Mouse (Mus musculus) gastrocnemius, postnatal 14 days (tissue): ENCODE results near the gene Dcun1d1. TPM values are rescaled to one million over a fixed set of nuclear protein-coding genes. Genes with fewer than 3 reads are reported as not detected.

Experiments
- DNase-seq: peaks from one replicate; pipeline ENCODE4 v3.0.0; 2021; ENCODE audit warnings: mixed read lengths
- intact Hi-C: fragments of 180-260 bp; cut with DNase I; formaldehyde crosslinking; loops from one replicate; pipeline ENCODE4 v1.15.1; 2025; ENCODE audit warnings: low total_unique reads
- long read RNA-seq, 2 experiments: library from polyadenylated mRNA; stranded (forward); transcript quantifications; one replicate each; pipeline ENCODE4 v2.0.0; 2021
- total RNA-seq, 2 experiments: library from RNA; stranded (reverse); gene quantifications; 2 replicates each; pipeline ENCODE4 v1.2.3; 2021

The Dcun1d1 gene
- total RNA-seq, result 10 to 100 TPM; 65.8 to 79.6 TPM
- long read RNA-seq, experiment 1, full-length matches to known transcripts, result 8 of 17 reads
- long read RNA-seq, experiment 1, partial matches to known transcripts, result 5 of 17 reads
- long read RNA-seq, experiment 1, other reads (novel, unspliced or antisense), result 4 of 17 reads
- long read RNA-seq, experiment 2, full-length matches to known transcripts, result 25 of 33 reads
- long read RNA-seq, experiment 2, partial matches to known transcripts, result 3 of 33 reads
- long read RNA-seq, experiment 2, other reads (novel, unspliced or antisense), result 5 of 33 reads

DNA sequence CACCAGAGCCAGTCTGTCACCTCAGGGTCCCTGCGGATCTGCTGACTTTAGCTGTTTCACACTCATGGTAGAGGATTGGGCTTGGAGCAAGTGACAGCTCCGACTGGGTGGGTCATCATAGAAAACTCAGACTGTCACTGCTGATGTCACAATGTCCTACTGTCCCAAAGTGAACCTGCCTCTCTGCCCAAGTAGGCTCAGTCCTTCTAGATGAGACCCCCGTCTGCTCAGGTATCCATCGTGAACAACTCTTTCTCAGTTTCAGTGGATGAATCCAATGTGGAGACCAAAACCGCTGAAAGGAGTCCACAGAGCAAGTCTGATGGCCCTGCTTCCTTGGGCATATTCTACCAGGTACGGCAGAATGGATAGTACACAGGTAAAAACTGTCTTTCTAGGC lies at the start of gene Dcun1d1:
Dcun1d1 (minus strand) TSS at position 101 of the 400 bp plus-strand sequence.
- intact Hi-C loops, result no loop called here
- no peak for DNase-seq

DNA sequence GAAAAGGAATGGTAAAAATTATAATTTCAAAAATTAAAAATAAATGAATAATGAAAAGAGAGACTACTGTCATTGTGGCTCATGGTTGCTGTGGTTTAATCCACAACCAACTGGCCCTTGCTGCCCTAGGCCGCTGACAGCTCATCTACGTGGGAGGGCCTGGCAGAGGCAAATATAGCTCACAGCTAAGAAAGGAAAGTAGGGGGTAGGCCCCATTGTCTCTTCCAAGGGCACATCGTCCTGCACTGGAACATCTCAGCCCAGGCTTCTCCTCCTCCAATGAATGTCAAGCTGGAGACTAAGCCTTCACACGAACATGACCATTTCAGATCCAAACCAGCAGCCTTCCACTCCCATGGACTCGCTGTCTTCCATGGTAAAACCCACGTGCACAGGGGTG lies 49.0 kb upstream of the Dcun1d1 start:
- intact Hi-C loops, result no loop called here
- no peak for DNase-seq

DNA sequence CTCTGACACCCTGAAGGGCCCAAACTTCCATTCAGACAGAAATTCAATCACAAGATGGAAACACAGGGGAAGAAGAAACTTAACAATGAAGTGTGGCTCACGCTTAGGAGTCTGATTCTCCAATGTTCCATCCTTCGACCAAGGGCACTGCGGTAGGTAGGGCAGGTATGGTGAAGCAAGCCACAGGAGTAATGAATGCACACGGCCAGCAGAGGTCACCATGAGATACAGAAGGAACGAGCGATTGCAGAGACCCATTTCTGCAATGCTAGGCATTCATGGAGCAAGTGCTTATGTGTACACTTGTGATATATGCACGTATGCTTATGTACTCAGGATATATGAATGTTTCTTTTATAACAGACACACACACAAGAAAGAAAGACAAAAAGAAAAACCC lies 36.3 kb upstream of the Dcun1d1 start:
- intact Hi-C loops, result loop anchor here (10.0 kb wide), 1 partner anchor 279 kb away; no protein-coding TSS in a partner anchor
- no peak for DNase-seq

DNA sequence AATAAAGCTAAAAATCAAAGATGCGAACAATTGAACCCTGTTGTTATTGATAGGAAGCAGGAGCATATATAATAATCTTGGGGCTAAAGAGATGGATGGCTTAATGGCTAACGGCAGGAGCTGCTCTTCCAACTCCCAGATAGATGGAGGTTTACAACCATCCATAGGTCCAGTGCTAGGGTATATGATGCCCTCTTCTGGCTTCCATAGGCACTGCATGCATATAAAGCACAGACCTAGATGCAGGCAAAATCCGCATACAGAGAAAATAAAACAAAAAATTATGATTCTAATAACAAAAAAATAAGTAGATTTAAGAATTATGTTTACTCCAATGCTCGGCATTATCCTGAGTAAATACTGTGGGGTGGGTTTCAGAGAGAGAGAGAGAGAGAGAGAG lies 35.7 kb upstream of the Dcun1d1 start:
- intact Hi-C loops, result loop anchor here (10.0 kb wide), 1 partner anchor 278 kb away; no protein-coding TSS in a partner anchor
- no peak for DNase-seq

DNA sequence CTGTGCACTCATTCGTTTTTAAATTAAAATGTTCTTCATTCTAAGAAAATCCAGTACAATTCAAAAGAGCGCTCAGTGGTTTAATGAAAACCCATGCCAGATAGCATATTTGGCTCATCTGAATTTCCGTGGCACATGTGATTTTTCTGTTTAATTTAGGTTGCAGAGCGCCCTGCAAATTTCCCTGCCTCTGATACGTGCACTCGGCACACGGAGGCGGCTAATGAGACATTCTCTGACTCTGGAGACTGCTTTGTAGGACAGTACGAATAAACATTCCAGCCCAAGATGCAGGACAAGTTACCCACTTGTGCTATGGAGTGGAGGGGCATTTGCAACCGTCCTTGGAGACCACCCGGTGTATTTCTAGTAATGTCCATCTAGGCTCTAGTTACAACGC lies 33.9 kb upstream of the Dcun1d1 start:
- intact Hi-C loops, result loop anchor here (10.0 kb wide), 1 partner anchor 276 kb away; no protein-coding TSS in a partner anchor
- no peak for DNase-seq

DNA sequence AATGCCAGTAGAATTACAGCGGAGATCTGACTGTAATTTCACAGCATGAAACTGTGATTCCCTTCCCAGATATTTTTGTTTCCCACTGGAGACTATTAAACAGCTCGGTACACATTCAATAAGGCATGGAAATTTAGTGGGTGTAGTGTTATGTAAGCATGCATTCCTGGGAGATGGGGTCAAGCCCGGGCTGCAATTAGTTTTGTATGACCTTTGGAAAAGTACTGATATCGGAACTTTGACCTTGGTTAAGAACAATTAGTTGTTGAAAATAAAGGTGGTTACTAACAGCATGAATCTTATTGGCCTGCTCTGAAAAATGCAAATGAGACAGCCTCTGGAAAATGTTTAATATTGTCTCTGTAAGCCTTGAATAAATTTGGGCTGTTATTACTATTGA lies 33.2 kb upstream of the Dcun1d1 start:
- DNase-seq, result no peak
- intact Hi-C loops, result loop anchor here (10.0 kb wide), 1 partner anchor 276 kb away; no protein-coding TSS in a partner anchor

DNA sequence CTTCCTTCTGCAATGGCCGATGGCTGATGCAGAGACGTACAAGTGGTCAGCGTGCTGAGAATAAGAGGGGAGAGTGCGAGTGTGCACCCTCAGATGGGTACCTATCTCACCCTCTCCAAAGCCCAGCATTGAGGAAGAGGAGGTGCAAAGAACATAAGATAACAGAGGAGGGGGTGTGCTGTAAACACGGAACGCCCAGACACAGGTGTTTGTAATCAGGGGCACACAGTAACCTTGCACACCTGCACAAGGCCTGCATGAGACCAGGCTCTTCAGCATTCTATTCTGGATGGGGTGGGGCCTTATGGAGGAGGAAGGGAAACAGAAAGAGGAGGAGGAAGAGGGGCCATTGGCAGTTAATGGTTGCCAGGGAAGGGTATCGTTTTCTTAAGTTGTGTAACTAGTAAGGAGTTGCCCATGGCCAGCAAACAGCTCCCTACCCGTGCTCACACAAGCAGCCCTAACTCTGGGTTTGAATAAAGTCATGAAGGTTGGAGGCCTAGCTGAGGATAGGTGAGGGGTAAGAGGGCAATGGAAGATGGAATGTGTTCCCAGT lies 30.2 kb upstream of the Dcun1d1 start:
- intact Hi-C loops, result no loop called here
- no peak for DNase-seq

DNA sequence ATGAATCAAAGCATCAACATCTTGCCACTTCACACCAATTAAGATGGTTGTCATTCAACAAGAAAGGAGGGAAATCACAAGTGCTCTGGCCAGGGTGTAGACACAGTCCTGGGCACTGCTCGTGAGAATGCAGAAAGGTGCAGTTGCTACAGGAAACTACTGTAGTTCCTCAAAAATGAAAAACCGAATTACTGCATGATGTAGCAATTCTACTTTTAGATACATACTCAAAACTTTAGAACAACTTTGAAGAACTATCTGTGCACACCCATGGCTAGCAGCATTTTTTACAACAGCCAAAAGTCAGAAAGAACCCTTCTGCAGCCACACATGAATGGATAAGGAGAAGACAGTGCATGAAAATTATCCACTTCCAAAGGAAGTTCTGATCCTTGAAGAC lies 29.2 kb upstream of the Dcun1d1 start:
- no peak for DNase-seq
- intact Hi-C loops, result no loop called here

DNA sequence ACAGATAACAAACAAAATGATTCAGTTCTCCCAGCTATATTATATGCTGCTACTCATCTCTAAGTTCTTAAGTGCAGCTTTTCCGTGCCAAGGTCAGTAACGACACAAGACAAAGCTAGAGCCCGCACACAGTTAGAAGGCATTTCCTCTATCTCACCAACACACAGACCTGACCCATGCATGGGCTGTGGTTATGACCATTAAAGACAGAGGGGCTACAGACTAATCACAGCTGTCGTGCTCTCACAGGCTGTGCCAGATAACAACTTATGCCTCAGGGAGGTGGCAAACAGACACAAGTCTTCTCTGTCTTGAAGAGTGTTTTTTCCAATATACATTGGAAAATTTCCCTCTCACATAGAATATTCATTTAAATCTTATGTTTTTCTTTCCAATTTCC lies 27.7 kb upstream of the Dcun1d1 start:
- intact Hi-C loops, result no loop called here
- DNase-seq, result no peak

DNA sequence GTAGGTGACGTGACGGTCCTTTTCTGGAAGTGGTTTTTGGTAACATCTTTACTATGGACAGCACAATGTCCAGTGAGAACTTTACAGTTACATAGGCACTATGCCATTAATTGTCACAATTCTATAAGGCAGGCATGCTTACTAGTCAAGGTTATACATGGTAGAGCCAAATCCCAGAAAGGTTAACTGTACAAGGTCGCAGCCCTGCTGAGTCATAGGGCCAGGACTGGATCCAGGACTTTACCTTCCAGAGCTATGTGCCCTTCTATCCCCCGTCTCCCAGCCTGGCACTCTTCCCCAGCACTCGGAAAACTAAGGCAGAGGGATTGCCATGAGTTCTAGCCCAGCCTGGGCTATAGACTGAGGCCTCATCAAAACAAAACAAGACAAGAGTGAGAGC lies 26.7 kb upstream of the Dcun1d1 start:
- DNase-seq, result no peak
- intact Hi-C loops, result no loop called here

DNA sequence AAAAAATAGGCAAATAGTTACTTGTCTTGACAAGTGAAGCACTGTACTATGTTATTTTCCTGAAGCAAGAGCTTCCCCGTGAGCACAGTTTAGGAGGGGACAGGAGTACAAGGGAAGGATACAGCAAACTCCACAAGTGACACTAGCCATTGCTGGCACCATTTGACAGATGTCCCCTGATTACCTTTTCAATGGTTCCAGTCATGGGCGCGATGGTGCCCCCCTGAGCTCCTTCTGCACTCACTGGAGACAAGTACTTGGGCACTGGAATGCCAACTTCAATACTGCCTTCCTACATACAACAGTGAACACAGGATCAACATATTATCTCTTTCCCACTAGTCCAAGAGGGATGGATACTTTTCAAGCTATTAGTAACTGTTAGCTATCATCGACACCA lies 26.2 kb upstream of the Dcun1d1 start:
- no peak for DNase-seq
- intact Hi-C loops, result no loop called here

DNA sequence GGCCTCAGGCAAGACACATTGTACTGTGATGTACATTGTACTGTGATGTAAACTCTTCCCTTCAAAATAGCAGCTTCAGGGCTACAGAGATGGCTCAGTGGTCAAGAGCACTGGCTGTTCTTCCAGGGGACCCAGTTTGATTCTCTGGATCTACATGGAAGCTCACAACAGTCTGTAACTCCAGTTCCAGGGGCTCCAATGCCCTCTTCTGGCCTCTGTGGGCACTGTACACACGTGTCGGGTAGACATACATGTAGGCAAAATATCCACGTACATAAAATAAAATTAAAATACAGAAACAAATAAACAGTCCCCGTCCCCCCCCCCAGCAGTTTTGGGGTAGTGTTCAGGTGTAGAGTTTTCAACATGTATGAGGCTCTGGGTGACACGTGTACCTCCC lies 25.7 kb upstream of the Dcun1d1 start:
- DNase-seq, result no peak
- intact Hi-C loops, result no loop called here

DNA sequence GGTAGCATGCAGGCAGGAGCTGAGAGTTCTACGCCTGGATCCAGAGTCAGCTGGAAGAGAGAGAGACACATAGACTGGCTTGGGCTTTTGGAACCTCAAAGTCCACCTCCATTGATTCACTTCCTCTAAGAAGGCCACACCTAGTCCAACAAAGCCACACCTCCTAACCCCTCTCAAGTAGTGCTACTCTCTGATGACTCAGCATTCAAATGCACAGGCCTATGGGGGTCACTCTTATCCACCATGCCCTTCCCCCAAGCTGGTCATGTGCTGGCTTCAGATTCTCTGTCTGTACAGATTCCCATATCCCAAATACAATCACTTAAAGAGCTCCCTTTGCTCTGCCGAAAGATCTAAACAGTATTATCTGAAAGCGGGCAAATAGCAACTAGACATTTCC lies 20.0 kb upstream of the Dcun1d1 start:
- DNase-seq, result no peak
- intact Hi-C loops, result no loop called here

DNA sequence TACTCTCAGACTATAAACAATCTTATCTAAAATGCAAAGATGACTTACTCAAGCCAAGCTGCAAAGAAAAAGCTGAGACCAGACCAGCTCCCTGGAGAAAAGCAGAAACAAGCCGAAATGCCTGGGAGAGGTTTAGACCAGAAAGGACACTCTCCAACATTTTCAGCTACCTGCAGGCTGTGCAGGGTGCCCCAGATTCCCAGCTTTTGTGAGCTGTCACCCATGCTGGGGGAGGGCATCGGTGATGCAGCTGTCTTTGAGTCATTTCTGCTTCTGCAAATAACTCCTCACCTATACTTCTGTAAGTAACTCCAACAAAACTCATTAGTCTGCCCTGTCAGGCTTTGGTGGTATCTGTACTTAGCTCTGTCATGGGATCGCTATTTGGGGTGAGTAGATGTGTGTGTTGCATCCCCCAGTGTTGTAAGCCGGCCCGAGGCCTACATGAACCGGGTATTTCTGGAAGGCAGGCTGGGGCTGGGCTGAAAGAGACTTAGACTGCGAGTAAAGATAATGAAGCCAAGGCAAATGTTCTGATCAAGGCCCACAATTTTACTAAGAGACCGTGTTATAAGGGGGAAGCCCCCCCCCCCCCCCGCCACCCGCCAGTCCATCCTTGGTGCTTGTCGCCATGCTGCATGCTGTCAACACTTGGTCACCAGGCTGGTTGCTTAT lies 17.8 kb upstream of the Dcun1d1 start:
- intact Hi-C loops, result no loop called here
- no peak for DNase-seq

DNA sequence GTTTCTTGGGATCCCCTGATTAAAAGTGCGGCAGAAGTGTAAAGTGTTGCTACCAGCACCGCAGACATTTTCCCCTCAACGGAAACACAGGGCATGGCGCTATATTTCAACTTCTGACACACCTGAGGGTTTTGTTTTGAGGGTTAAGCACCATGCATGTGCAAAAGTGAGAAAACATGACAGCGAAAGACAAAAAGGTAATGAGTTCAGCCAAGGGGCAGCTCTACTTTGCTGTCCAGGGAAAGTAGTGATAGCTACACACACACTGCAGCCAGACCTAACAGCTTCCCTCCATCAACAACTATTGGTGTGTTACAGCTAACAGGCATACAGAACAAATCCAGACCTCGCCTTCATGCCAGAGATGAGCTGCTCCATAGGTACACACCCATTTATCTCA lies 16.6 kb upstream of the Dcun1d1 start:
- DNase-seq, result no peak
- intact Hi-C loops, result no loop called here

DNA sequence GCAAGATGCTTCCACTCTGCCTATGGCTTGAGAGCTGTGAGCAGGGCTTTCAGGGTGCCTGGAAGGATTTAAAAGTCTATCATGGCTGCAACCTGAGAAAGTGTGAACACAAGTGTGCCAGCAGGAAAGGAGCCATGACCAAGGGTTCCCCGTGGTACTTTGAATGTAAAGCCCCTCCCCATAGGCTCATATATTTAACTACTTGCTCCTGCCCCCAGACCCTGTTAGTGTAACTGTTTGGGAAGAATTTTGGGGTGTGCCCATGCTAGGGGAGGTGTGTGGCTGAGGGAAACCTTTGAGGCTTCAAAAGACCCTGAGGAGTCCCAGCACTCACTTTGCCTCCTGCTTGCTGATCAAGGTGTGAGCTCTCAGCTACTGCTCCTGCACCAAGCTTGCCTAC lies 15.9 kb upstream of the Dcun1d1 start:
- DNase-seq, result no peak
- intact Hi-C loops, result no loop called here

DNA sequence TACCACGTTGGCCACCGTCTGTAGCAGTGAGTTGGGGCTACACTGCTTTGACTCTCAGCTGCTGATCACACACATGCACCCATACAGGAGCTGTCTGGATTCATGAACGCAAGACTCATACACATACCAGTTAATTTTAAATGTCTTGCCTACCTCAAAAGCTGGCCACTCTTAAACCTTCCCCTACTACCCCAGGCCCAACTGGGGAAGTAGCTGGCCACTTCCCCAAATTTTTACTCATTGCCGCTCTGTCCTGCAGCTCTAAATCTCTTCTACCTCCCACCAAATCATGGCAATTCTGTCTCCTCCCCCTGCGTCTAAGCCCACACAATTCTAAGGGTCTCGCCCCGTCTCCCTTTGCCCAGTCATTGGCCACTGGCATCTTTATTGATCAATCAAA lies 11.0 kb upstream of the Dcun1d1 start:
- intact Hi-C loops, result no loop called here
- DNase-seq, result no peak

DNA sequence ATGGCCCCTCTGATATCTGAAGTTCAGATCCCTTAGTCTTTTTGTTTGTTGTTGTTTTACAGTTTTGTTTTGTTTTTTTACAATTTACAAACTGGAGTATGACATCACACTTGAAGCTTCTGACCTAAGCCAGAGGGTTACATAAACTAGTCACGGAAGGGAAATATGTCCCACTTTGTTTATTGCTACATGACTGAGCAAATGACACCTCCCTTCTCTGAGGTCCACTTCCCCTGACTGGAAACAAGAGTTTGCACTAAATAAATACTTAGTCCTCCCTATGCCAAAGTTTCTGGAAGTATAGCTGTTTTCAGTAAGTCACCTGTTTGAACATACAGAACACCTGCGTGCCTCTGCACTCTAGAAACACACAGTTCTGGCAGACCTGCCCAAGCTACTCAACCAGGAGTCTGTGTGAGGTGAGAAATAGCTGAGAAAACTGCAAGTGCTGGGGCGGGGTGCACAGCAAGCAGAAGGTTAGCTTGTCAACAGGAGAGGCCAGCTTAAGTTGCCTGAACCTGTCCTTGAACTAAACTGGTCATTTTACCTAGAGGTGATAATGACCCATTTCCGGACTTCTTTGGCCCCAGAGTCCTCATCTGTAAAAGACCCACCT lies 3.4 kb upstream of the Dcun1d1 start:
- no peak for DNase-seq
- intact Hi-C loops, result no loop called here

DNA sequence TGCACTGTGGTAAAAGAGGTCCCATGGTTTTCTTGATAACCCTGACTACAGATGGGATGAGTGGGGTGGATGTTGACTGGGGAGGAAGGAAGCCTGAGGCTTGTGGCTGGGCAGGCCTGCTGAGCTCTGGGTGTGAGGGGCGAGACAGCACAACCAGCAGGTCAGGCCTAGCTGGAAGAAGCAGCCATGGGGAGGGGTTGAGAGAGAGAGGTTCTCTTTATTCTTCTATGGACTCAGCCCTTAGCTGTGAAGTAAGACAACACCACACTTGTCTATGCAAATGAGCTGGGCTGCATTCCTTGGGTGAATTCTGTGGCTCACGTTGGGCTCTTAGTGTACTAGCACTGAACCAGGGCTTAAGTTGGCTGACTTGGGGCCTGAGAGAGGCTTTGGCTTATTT lies 2.8 kb upstream of the Dcun1d1 start:
- intact Hi-C loops, result no loop called here
- no peak for DNase-seq

DNA sequence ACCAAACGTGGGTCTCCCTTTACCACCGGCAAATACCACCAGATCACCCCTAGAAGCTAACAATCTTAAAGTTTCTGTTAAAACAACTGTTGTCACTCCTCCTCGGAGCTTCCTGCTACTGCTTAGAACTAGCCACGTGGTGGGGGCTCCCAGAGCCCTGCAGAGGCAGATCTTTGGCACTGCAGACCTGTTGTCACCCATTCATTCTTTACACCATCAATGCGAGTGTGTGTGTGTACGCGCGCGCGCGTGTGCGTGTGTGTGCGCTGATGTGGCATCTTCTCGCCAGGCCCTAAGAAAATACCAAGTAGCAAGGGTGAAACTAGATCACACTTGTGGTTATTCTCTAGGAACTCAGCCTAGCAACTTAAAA lies 3.9 kb downstream of the Dcun1d1 start:
- intact Hi-C loops, result no loop called here
- no peak for DNase-seq
